Mouse (Mus musculus) lung, postnatal 0 days (tissue): ENCODE measurements around the gene Coa3. TPM values are rescaled to one million over a fixed set of nuclear protein-coding genes. Genes with fewer than 3 reads are reported as not detected.
A peak's percentile ranks its signal among the peaks of the same experiment; 100 is the strongest.

Source experiments
- ATAC-seq: fragments of 200-750 bp; cut with Nextera tagmentation; 2 replicates; pipeline ENCODE4 v1.8.0; 2017; ENCODE audit warnings: moderate library complexity
- DNase-seq: peaks from one replicate; pipeline ENCODE4 v3.0.0-alpha.2; 2016; ENCODE audit warnings: low spot score
- H3K27ac ChIP-seq: fragments of 300-500 bp; sonication (generic); 2 replicates; pipeline ENCODE4 v1.5.1; 2014; ENCODE audit warnings: antibody characterized with exemption, mild to moderate bottlenecking, low read length, mixed read lengths
- H3K27me3 ChIP-seq: fragments of 300-500 bp; sonication (generic); replicated peaks from 2 replicates; pipeline ENCODE4 v1.6.1; 2014; ENCODE audit warnings: low read length, mixed read lengths; ENCODE audit not compliant: insufficient read depth
- H3K36me3 ChIP-seq: fragments of 300-500 bp; sonication (generic); 2 replicates; pipeline ENCODE4 v1.6.1; 2014; ENCODE audit warnings: low read length, mixed read lengths; ENCODE audit not compliant: insufficient read depth
- H3K4me1 ChIP-seq: fragments of 300-500 bp; sonication (generic); 2 replicates; pipeline ENCODE4 v1.6.1; 2014; ENCODE audit warnings: antibody characterized with exemption, low read depth, low read length, mixed read lengths; ENCODE audit not compliant: insufficient read depth
- H3K4me2 ChIP-seq: fragments of 300-500 bp; sonication (generic); replicated peaks from 2 replicates; pipeline ENCODE4 v1.6.1; 2014; ENCODE audit warnings: low read depth, mild to moderate bottlenecking, low read length, moderate library complexity, mixed read lengths
- H3K4me3 ChIP-seq: fragments of 300-500 bp; sonication (generic); 2 replicates; pipeline ENCODE4 v1.5.1; 2014; ENCODE audit warnings: low read depth, low read length
- H3K9ac ChIP-seq: fragments of 300-500 bp; sonication (generic); replicated peaks from 2 replicates; pipeline ENCODE4 v1.6.1; 2014; ENCODE audit warnings: low read depth, mild to moderate bottlenecking
- H3K9me3 ChIP-seq: fragments of 300-500 bp; sonication (generic); 2 replicates; pipeline ENCODE4 v1.6.1; 2016; ENCODE audit warnings: low read length, mixed read lengths
- CTCF ChIP-seq: IDR thresholded peaks from 2 replicates; pipeline ENCODE4 v1.5.1; 2016; ENCODE audit warnings: antibody characterized with exemption, mild to moderate bottlenecking
- EP300 ChIP-seq: IDR thresholded peaks from 2 replicates; pipeline ENCODE4 v1.6.1; 2016; ENCODE audit warnings: antibody characterized with exemption, mild to moderate bottlenecking, control low read depth
- WGBS: fragments of 180-500 bp; shearing (Covaris S2); extraction: QIAGEN DNeasy Blood & Tissue Kit; methylation state at CpG from one replicate; pipeline ENCODE4 v1.1.7; 2014; 5-methylcytosine and 5-hydroxymethylcytosine counted together
- polyA plus RNA-seq: library from polyadenylated mRNA; unstranded; fragments of >200 nt; fragmentation: Nextera tagmentation; extraction: Ambion mirVana; gene quantifications from 2 replicates; pipeline ENCODE4 v1.2.1, GENCODE M21; 2015

The Coa3 gene
- polyA plus RNA-seq, 1 experiment from 2014 or later: 166 TPM

- 23% methylated on average over 26 of the region's 27 CpGs for WGBS
- 0 out of 2 replicates have a peak, but pooled peaks have one; percentile 2 for TF ChIP-seq CTCF
- TF ChIP-seq EP300: no peak
- H3K4me2 ChIP-seq: peak overlapping the region; percentile 36
- DNase-seq: peak; percentile 57
- H3K9me3 ChIP-seq: no peaks in the 10 kb centered on the region
- 0 out of 2 replicates have a peak, but pooled peaks have one; percentile 15 for ATAC-seq
- H3K4me3 ChIP-seq: no peak overlapping the region
- no peaks in the 10 kb centered on the region for H3K36me3 ChIP-seq
- peaks cover 14% of the 10 kb centered on the region; the same call in 1 of the 2 replicates for H3K4me1 ChIP-seq
- H3K27me3 ChIP-seq: no peaks in the 10 kb centered on the region
- H3K27ac ChIP-seq: peak overlapping the region; percentile 34; the same call in 1 of the 2 replicates
- H3K9ac ChIP-seq: no peak overlapping the region; the same call in 1 of the 2 replicates
These were observed 2.4 kb downstream of the Coa3 start for GRCm38 (mm10) chr11:101276319-101277070.

DNA sequence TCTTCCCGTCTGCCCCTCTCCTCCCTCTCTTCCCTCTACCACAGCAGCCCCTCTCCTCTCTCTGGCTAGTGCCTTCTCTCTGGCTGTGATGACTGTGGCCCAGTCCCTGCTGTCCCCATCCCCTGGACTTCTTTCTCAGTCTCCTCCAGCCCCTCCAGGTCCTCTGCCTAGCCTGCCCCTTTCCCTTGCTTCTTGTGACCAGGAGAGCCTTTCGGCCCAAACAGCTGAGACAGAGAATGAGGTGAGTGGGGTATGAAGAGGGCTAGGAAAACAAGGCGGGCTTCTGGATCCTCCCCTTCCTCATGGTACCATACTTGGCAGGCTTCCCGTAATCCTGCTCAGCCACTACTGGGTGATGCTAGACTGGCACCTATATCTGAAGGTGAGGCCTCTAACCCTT lies 3.6 kb downstream of the Coa3 start:
- Histone ChIP-seq H3K36me3 (no peaks in the 10 kb centered on the region), H3K9me3 (no peaks in the 10 kb centered on the region), H3K4me1 (peaks cover 14% of the 10 kb centered on the region; the same call in 1 of the 2 replicates), H3K9ac (no peak overlapping the region), H3K27me3 (no peaks in the 10 kb centered on the region), H3K4me2 (no peak overlapping the region), H3K27ac (no peak overlapping the region), H3K4me3 (no peak overlapping the region)
- TF ChIP-seq CTCF (no peak), EP300 (no peak)
- DNase-seq: no peak
- 48% methylated on average over 4 of the region's 4 CpGs for WGBS
- no peak for ATAC-seq

DNA sequence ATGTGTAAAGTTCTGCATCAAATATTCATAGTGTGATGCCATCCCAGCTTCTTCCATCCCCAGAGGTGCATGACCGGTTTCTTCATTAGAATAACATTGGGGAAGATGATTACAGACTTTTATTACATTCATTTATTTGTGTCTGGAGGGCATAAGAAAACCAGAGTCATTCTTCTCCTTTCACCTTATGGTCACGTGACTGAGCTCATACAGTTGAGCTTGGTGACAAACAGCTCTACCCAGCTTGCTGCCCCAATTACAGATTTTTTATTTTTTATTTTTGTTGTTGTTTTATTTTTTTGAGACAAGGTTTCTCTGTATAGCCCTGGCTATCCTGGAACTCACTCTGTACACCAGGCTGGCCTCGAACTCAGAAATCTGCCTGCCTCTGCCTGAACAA lies 6.5 kb downstream of the Coa3 start:
- WGBS: 88% methylated on average over 3 of the region's 3 CpGs
- ATAC-seq: no peak
- H3K27ac ChIP-seq: no peak overlapping the region
- H3K4me1 ChIP-seq: peaks cover 6% of the 10 kb centered on the region; the same call in 1 of the 2 replicates
- H3K4me3 ChIP-seq: no peak overlapping the region
- no peaks in the 10 kb centered on the region for H3K9me3 ChIP-seq
- TF ChIP-seq CTCF (no peak), EP300 (no peak)
- no peak for DNase-seq
- no peaks in the 10 kb centered on the region for H3K27me3 ChIP-seq
- no peak overlapping the region for H3K4me2 ChIP-seq
- no peak overlapping the region for H3K9ac ChIP-seq
- no peaks in the 10 kb centered on the region for H3K36me3 ChIP-seq

GRCm38 (mm10) chr11:101269577-101270116 lies 9.3 kb downstream of the Coa3 start:
- no peak overlapping the region for H3K9ac ChIP-seq
- no peak for DNase-seq

DNA sequence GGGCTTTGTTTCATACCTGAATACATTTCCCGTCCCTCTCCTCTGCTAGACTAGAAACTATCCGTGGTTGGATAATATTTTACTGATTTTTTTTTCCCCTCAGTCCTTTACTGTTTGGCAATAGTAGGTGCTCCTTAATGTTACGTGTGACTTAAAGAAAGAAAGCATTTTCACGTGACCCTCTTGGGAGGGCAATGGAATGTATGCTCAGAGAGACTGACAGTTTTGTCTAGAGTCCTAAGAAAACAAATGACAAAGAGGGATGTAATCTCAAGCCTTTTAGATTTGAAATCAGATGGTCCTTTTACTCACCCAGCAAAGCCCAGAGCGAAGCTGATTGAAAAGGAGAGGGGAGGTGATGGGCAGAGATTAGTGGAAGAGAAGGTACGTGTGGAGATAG lies 13.0 kb downstream of the Coa3 start:
- DNase-seq: no peak
- ATAC-seq: peak; percentile 32; the same call in 1 of the 2 replicates
- Histone ChIP-seq H3K9me3 (no peaks in the 10 kb centered on the region), H3K4me3 (no peak overlapping the region), H3K4me1 (peaks cover 18% of the 10 kb centered on the region; the same call in 1 of the 2 replicates), H3K36me3 (no peaks in the 10 kb centered on the region), H3K9ac (no peak overlapping the region), H3K27ac (no peak overlapping the region), H3K4me2 (no peak overlapping the region), H3K27me3 (peaks cover 11% of the 10 kb centered on the region; the same call in 1 of the 2 replicates)
- 41% methylated on average over 6 of the region's 6 CpGs for WGBS
- TF ChIP-seq CTCF (no peak), EP300 (no peak)

More at GRCm38 (mm10) chr11:101269577-101270116, 9.3 kb downstream of the Coa3 start:
- no peaks in the 10 kb centered on the region for H3K9me3 ChIP-seq
- WGBS: 10% methylated on average over 10 of the region's 10 CpGs
- peaks cover 5% of the 10 kb centered on the region; the same call in 1 of the 2 replicates for H3K27me3 ChIP-seq
- no peak overlapping the region for H3K4me2 ChIP-seq
- H3K4me3 ChIP-seq: no peak overlapping the region
- peak; percentile 30; the same call in 1 of the 2 replicates for ATAC-seq
- H3K27ac ChIP-seq: no peak overlapping the region
- peaks cover 6% of the 10 kb centered on the region; the same call in 1 of the 2 replicates for H3K4me1 ChIP-seq
- TF ChIP-seq EP300 (no peak), CTCF (no peak)
- H3K36me3 ChIP-seq: no peaks in the 10 kb centered on the region

DNA sequence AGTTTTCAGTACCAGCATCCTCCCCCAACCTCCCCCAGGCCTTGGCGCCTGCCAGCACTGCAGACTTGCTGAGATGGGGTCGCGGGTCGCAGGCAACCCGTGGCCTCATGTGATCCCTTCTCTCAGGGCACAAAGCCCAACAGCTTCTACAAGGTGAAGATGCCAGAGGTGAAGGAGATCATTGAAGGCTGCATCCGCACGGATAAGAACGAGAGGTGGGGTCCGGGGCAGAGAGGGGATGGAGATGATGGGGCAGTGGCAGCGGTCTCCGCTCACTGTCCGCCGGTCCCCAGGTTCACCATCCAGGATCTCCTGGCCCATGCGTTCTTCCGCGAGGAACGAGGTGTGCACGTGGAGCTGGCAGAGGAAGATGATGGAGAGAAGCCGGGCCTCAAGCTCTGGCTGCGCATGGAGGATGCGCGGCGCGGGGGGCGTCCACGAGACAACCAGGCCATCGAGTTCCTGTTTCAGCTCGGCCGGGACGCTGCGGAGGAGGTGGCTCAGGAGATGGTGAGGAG lies 13.9 kb downstream of the Coa3 start:
- Histone ChIP-seq H3K4me2 (peak overlapping the region; percentile 25), H3K36me3 (no peaks in the 10 kb centered on the region), H3K4me1 (peaks cover 21% of the 10 kb centered on the region; the same call in 1 of the 2 replicates), H3K4me3 (no peak overlapping the region; the same call in 1 of the 2 replicates), H3K27ac (no peak overlapping the region), H3K9ac (no peak overlapping the region), H3K9me3 (no peaks in the 10 kb centered on the region), H3K27me3 (peaks cover 11% of the 10 kb centered on the region; the same call in 1 of the 2 replicates)
- 10% methylated on average over 31 of the region's 31 CpGs for WGBS
- ATAC-seq: no peak
- TF ChIP-seq EP300 (no peak), CTCF (no peak)
- no peak for DNase-seq
